ENCODE assay signal across 7 mouse cellular contexts in the genomic region with DNA sequence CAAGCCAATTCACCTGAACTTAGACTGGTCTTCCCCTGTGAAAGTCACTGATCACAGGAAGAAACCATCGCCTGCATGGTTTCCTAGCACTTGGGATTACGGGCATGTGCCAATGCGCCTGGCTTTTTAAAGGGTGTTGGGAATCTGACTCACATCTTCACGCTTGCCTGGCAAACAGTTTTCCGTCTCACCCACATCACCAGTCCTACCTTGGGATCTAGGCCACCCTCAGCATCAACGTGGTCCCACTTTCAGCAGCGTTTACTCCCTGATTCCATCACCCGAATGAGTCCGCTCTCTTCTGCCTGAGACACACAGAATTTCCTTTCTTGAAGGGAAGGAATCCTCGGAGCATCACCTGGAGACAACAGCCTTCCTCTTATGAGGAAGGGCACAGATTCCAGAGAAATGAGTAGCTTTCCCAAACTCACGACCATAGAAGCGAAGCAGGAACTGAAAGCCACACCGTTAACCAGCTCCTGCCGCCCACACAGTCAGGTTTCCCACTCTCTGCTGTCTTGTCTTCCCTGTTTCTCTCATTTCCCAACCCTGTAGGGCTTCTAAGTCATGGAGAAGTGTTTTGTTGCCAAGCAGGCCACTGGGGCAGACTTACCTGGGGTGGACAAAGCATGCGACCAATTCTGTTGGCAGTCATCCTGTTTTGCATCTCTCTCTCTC.
"Had no signal": no experiment of that assay in that cellular context is flagged by ENCODE, and none has a peak within 500 bp of the region (broad histone marks: within the 10 kb centered on the region; RNA-seq: fewer than 3 reads in every experiment).

No protein-coding gene starts in this region.

- DNase-seq: liver, postnatal 0 days; lung, adult 2 months; lung, postnatal 14 days; lung, postnatal 36 days; thymus, adult 2 months; thymus, postnatal 25 days; thymus, postnatal 4 days had no signal
